Mouse (Mus musculus) heart, postnatal 0 days (tissue): ENCODE results near the gene Akr1c6. TPM values are rescaled to one million over a fixed set of nuclear protein-coding genes. Genes with fewer than 3 reads are reported as not detected.

ENCODE experiments used
- ATAC-seq: fragments of 200-750 bp; cut with Nextera tagmentation; 2 replicates; pipeline ENCODE4 v1.8.0; 2017; ENCODE audit warnings: low read depth, moderate number of reproducible peaks, moderate library complexity; ENCODE audit not compliant: insufficient read depth
- DNase-seq: peaks from one replicate; pipeline ENCODE4 v3.0.0-alpha.2; 2016; ENCODE audit warnings: low spot score
- H3K27ac ChIP-seq: fragments of 300-500 bp; sonication (generic); 2 replicates; pipeline ENCODE4 v1.5.1; 2014; ENCODE audit warnings: low read depth, mild to moderate bottlenecking
- H3K27me3 ChIP-seq: fragments of 300-500 bp; sonication (generic); 2 replicates; pipeline ENCODE4 v1.6.1; 2014; ENCODE audit warnings: low read length, mixed read lengths; ENCODE audit not compliant: control insufficient read depth, insufficient read depth
- H3K36me3 ChIP-seq: fragments of 300-500 bp; sonication (generic); replicated peaks from 2 replicates; pipeline ENCODE4 v1.6.1; 2014; ENCODE audit warnings: low read length, mixed read lengths; ENCODE audit not compliant: control insufficient read depth, insufficient read depth
- H3K4me1 ChIP-seq: fragments of 300-500 bp; sonication (generic); 2 replicates; pipeline ENCODE4 v1.6.1; 2014; ENCODE audit warnings: antibody characterized with exemption; ENCODE audit not compliant: control insufficient read depth, insufficient read depth
- H3K4me2 ChIP-seq: fragments of 300-500 bp; sonication (generic); 2 replicates; pipeline ENCODE4 v1.6.1; 2014; ENCODE audit warnings: low read depth, mild to moderate bottlenecking, low read length, moderate library complexity
- H3K4me3 ChIP-seq: fragments of 300-500 bp; sonication (generic); 2 replicates; pipeline ENCODE4 v1.5.1; 2014; ENCODE audit warnings: low read depth, low read length
- H3K9ac ChIP-seq: fragments of 300-500 bp; sonication (generic); replicated peaks from 2 replicates; pipeline ENCODE4 v1.6.1; 2014; ENCODE audit warnings: low read depth, low read length, mixed read lengths
- H3K9me3 ChIP-seq: fragments of 300-500 bp; sonication (generic); replicated peaks from 2 replicates; pipeline ENCODE4 v1.6.1; 2016; ENCODE audit warnings: low read length; ENCODE audit not compliant: control insufficient read depth
- CTCF ChIP-seq: IDR thresholded peaks from 2 replicates; pipeline ENCODE4 v1.5.1; 2016; ENCODE audit warnings: antibody characterized with exemption, control low read depth, low read depth
- EP300 ChIP-seq: IDR thresholded peaks from 2 replicates; pipeline ENCODE4 v1.6.1; 2016; ENCODE audit warnings: antibody characterized with exemption, low read depth
- WGBS: fragments of 180-500 bp; shearing (Covaris S2); extraction: QIAGEN DNeasy Blood & Tissue Kit; methylation state at CpG from one replicate; pipeline ENCODE4 v1.1.7; 2014; 5-methylcytosine and 5-hydroxymethylcytosine counted together
- polyA plus RNA-seq: library from polyadenylated mRNA; unstranded; fragments of >200 nt; fragmentation: Nextera tagmentation; extraction: Ambion mirVana; gene quantifications from 2 replicates; pipeline ENCODE4 v1.2.1, GENCODE M21; 2015
- total RNA-seq: library from RNA; depleted of rRNA; stranded (reverse); fragments of >200 nt; gene quantifications from 2 replicates; pipeline ENCODE4 v1.2.3, GENCODE M21; 2014; ENCODE audit warnings: low replicate concordance

The Akr1c6 gene
- total and polyA plus RNA-seq, 2 experiments from 2014 or later, result not detected

- DNase-seq (no peak), ATAC-seq (no peak)
- Histone ChIP-seq H3K27me3 (no peaks in the 10 kb centered on the region), H3K4me2 (no peak overlapping the region), H3K4me1 (no peaks in the 10 kb centered on the region), H3K9me3 (no peaks in the 10 kb centered on the region), H3K36me3 (no peaks in the 10 kb centered on the region), H3K27ac (no peak overlapping the region), H3K9ac (no peak overlapping the region), H3K4me3 (no peak overlapping the region)
- TF ChIP-seq EP300 (no peak), CTCF (no peak)
Observed at GRCm38 (mm10) chr13:4402221-4402620, 31.9 kb upstream of the Akr1c6 start.

- no peaks in the 10 kb centered on the region for H3K36me3 ChIP-seq
- H3K4me1 ChIP-seq, result no peaks in the 10 kb centered on the region
- DNase-seq (no peak), ATAC-seq (no peak)
- H3K4me2 ChIP-seq, result no peak overlapping the region
- no peak overlapping the region for H3K9ac ChIP-seq
- no peaks in the 10 kb centered on the region for H3K27me3 ChIP-seq
- H3K27ac ChIP-seq, result no peak overlapping the region
- TF ChIP-seq EP300, result no peak
- no peak overlapping the region for H3K4me3 ChIP-seq
- H3K9me3 ChIP-seq, result no peaks in the 10 kb centered on the region
Observed at GRCm38 (mm10) chr13:4404726-4405125, 29.4 kb upstream of the Akr1c6 start.

GRCm38 (mm10) chr13:4406771-4407170, 27.3 kb upstream of the Akr1c6 start:
- TF ChIP-seq CTCF, result no peak
- TF ChIP-seq EP300, result no peak
- Histone ChIP-seq H3K27ac (no peak overlapping the region), H3K9ac (no peak overlapping the region), H3K9me3 (no peaks in the 10 kb centered on the region), H3K36me3 (no peaks in the 10 kb centered on the region), H3K27me3 (no peaks in the 10 kb centered on the region), H3K4me1 (no peaks in the 10 kb centered on the region), H3K4me2 (no peak overlapping the region), H3K4me3 (no peak overlapping the region)
- ATAC-seq (no peak), DNase-seq (no peak)
- WGBS, result 70% methylated on average over 1 of the region's 1 CpGs

- H3K4me1 ChIP-seq, result no peaks in the 10 kb centered on the region
- no peak overlapping the region for H3K27ac ChIP-seq
- no peak for TF ChIP-seq CTCF
- no peaks in the 10 kb centered on the region for H3K9me3 ChIP-seq
- ATAC-seq (no peak), DNase-seq (no peak)
- 83% methylated on average over 2 of the region's 2 CpGs for WGBS
- no peak overlapping the region for H3K9ac ChIP-seq
- H3K27me3 ChIP-seq, result no peaks in the 10 kb centered on the region
- H3K4me2 ChIP-seq, result no peak overlapping the region
- no peak overlapping the region for H3K4me3 ChIP-seq
- no peaks in the 10 kb centered on the region for H3K36me3 ChIP-seq
Observed at GRCm38 (mm10) chr13:4428558-4428957, 5.5 kb upstream of the Akr1c6 start.

- H3K9me3 ChIP-seq, result no peaks in the 10 kb centered on the region
- H3K4me1 ChIP-seq, result no peaks in the 10 kb centered on the region
- H3K9ac ChIP-seq, result no peak overlapping the region
- no peak overlapping the region for H3K4me3 ChIP-seq
- TF ChIP-seq EP300 (no peak), CTCF (no peak)
- no peaks in the 10 kb centered on the region for H3K27me3 ChIP-seq
- ATAC-seq (no peak), DNase-seq (no peak)
- no peaks in the 10 kb centered on the region for H3K36me3 ChIP-seq
- H3K4me2 ChIP-seq, result no peak overlapping the region
- no peak overlapping the region for H3K27ac ChIP-seq
- WGBS, result 50% methylated on average over 2 of the region's 2 CpGs
Observed at GRCm38 (mm10) chr13:4429034-4429433, 5.1 kb upstream of the Akr1c6 start.

GRCm38 (mm10) chr13:4431129-4431528, 3.0 kb upstream of the Akr1c6 start:
- 65% methylated on average over 1 of the region's 1 CpGs for WGBS
- Histone ChIP-seq H3K9ac (no peak overlapping the region), H3K4me3 (no peak overlapping the region), H3K4me1 (no peaks in the 10 kb centered on the region), H3K27ac (no peak overlapping the region), H3K36me3 (no peaks in the 10 kb centered on the region), H3K9me3 (no peaks in the 10 kb centered on the region), H3K27me3 (no peaks in the 10 kb centered on the region), H3K4me2 (no peak overlapping the region)
- DNase-seq, result no peak
- TF ChIP-seq EP300 (no peak), CTCF (no peak)
- no peak for ATAC-seq
